Mouse (Mus musculus) liver, adult 2 months (tissue): ENCODE data around the gene Cmklr1. TPM values are rescaled to one million over a fixed set of nuclear protein-coding genes. Genes with fewer than 3 reads are reported as not detected.

Source experiments
- DNase-seq: peaks from one replicate; pipeline ENCODE4 v3.0.0-alpha.2; 2011; ENCODE audit warnings: low read depth, low spot score; ENCODE audit errors: extremely low read depth
- H3K27ac ChIP-seq: fragments of 200-500 bp; replicated peaks from 2 replicates; pipeline ENCODE4 v1.5.1; 2012; ENCODE audit warnings: low read depth, mild to moderate bottlenecking, control low read depth, inconsistent platforms, low read length; ENCODE audit not compliant: insufficient read depth
- H3K27me3 ChIP-seq: fragments of 200-500 bp; 2 replicates; pipeline ENCODE4 v1.6.1; 2012; ENCODE audit warnings: mild to moderate bottlenecking, moderate library complexity, low read length, inconsistent platforms; ENCODE audit not compliant: control insufficient read depth, insufficient read depth
- H3K36me3 ChIP-seq: fragments of 200-500 bp; 2 replicates; pipeline ENCODE4 v1.6.1; 2012; ENCODE audit warnings: low read length, inconsistent platforms; ENCODE audit not compliant: control insufficient read depth, insufficient read depth
- H3K4me1 ChIP-seq: fragments of 200-500 bp; 2 replicates; pipeline ENCODE4 v1.6.1; 2011; ENCODE audit warnings: low read length; ENCODE audit not compliant: control insufficient read depth, insufficient read depth
- H3K4me3 ChIP-seq: fragments of 200-500 bp; 2 replicates; pipeline ENCODE4 v1.5.1; 2011; ENCODE audit warnings: low read depth, mild to moderate bottlenecking, control low read depth, low read length, moderate library complexity; ENCODE audit not compliant: insufficient read depth
- H3K79me2 ChIP-seq: fragments of 200-500 bp; 2 replicates; pipeline ENCODE4 v1.6.1; 2012; ENCODE audit warnings: inconsistent platforms, mild to moderate bottlenecking, low read length, moderate library complexity; ENCODE audit not compliant: control insufficient read depth, insufficient read depth
- H3K9ac ChIP-seq: fragments of 200-500 bp; 2 replicates; pipeline ENCODE4 v1.6.1; 2012; ENCODE audit warnings: low read depth, mild to moderate bottlenecking, control low read depth, inconsistent platforms, low read length
- CTCF ChIP-seq: fragments of 200-500 bp; IDR thresholded peaks from 2 replicates; pipeline ENCODE4 v1.5.1; 2011; ENCODE audit warnings: low read depth, low read length, control low read depth
- POLR2A ChIP-seq: fragments of 200-500 bp; IDR thresholded peaks from 2 replicates; pipeline ENCODE4 v1.6.1; 2011; ENCODE audit warnings: low read length, control low read depth; ENCODE audit not compliant: insufficient read depth; ENCODE audit errors: extremely low read depth
- WGBS: fragments of 180-500 bp; shearing (Covaris S2); methylation state at CpG from one replicate; pipeline ENCODE4 v1.1.7; 2018; 5-methylcytosine and 5-hydroxymethylcytosine counted together
- polyA plus RNA-seq: library from polyadenylated mRNA; depleted of rRNA; stranded (reverse); fragments of >200 nt; gene quantifications from 2 replicates; pipeline ENCODE4 v1.2.3, GENCODE M21; 2012
- total RNA-seq: library from RNA; depleted of rRNA; stranded (reverse); fragments of >200 nt; gene quantifications from 2 replicates; pipeline ENCODE4 v1.2.3, GENCODE M21; 2014

Gene Cmklr1
- total and polyA plus RNA-seq, 2 experiments, result 1.8 to 4.6 TPM

DNA sequence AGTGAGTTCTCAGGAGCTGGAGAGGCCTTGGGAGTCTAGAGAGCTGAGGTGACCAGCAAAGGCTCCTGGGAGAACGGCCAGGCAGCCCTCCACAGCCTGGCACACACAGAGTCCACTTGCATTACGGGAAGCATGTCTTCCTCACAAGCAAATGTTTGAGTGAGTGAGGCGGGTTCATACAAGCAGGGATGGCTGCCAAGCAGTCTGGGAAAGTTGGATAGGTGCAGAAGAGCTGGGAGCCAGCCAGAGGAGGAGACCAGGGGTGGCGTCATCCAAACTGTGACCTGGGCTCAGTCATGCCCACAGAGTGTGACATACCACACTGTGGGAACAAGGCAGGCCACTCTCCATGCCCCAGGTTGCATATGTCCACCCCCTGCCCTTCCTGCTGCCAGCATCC, 25.2 kb downstream of the Cmklr1 start:
- Histone ChIP-seq H3K27ac (no peak overlapping the region), H3K4me3 (no peak overlapping the region), H3K4me1 (no peaks in the 10 kb centered on the region), H3K79me2 (no peaks in the 10 kb centered on the region), H3K27me3 (no peaks in the 10 kb centered on the region), H3K36me3 (no peaks in the 10 kb centered on the region), H3K9ac (no peak overlapping the region)
- TF ChIP-seq CTCF, result no peak
- no peak for TF ChIP-seq POLR2A
- no peak for DNase-seq
- 44% methylated on average over 4 of the region's 4 CpGs for WGBS

DNA sequence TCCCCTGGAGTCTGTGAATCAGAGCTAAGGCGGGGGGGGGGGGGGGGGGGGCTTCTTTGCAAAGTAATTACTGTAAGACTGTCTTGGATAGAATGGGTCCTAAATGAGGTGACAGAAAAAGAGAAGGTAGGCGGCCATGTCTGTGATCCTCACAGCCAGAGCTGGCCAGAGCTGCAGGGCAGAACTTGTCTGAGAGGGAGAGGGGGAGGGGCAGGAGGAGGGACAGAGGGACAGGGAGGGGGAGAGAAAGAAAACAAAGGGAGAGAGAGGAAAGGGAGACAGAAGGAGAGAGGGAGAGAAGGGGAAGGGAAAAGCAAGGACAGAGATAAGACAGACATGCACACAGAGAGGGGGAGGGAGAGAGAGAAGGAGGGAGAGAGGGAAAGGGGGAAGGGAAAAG, 27.2 kb downstream of the Cmklr1 start:
- no peaks in the 10 kb centered on the region for H3K27me3 ChIP-seq
- H3K4me3 ChIP-seq, result no peak overlapping the region
- H3K27ac ChIP-seq, result no peak overlapping the region
- H3K79me2 ChIP-seq, result no peaks in the 10 kb centered on the region
- WGBS, result 33% methylated on average over 2 of the region's 2 CpGs
- H3K36me3 ChIP-seq, result no peaks in the 10 kb centered on the region
- H3K4me1 ChIP-seq, result no peaks in the 10 kb centered on the region
- DNase-seq, result no peak
- no peak overlapping the region for H3K9ac ChIP-seq
- TF ChIP-seq CTCF, result no peak

DNA sequence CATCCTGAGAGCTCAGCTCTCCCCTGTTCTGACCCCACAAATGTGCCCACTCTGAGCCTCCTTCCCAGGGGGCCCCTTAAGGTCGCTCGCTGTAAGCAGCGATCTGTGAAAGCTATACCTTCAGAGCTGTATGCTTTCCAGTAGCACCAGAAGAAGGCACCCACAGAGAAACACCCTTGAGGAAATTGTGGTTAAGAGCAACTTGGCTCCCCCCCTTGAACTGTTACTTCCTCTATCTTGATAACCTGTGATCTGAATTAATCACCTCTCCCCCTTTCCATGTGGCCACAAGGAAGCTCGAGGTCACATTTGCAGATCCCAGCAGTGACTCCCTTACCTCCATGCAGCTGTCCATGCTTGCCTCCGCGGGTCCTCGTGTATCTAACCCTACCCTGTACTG, 29.2 kb downstream of the Cmklr1 start:
- H3K4me3 ChIP-seq, result no peak overlapping the region
- no peak overlapping the region for H3K27ac ChIP-seq
- no peak overlapping the region for H3K9ac ChIP-seq
- TF ChIP-seq CTCF, result no peak
- H3K4me1 ChIP-seq, result no peaks in the 10 kb centered on the region
- no peaks in the 10 kb centered on the region for H3K36me3 ChIP-seq
- no peaks in the 10 kb centered on the region for H3K27me3 ChIP-seq
- no peak for DNase-seq
- 62% methylated on average over 7 of the region's 7 CpGs for WGBS
- H3K79me2 ChIP-seq, result no peaks in the 10 kb centered on the region

DNA sequence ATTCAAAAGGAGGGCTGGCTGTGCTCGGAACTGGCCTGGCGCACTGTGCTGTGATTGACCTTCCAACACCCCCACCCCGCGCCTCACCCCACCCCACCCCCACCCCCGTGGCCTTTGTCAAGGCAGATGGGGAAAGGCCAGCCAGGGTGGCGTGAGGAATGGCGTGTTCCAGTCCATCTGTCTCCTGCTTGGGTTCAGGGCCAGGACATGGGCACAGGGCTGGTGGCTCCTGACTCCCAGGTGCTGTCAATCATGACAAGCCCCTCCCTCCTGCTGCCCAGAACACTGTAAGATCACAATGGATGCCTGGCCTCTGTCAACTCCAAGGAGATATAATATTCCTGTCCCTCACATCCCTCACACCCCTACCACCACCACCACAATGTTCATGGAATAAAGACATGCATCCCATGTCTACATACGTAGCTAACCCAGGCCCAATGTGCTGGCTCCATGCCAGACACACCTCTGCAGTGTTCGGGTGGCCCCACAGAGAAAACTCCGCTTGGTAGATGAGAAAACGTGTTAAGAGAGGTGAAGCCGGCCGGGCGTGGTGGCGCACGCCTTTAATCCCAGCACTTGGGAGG, 30.0 kb downstream of the Cmklr1 start:
- no peaks in the 10 kb centered on the region for H3K36me3 ChIP-seq
- DNase-seq, result no peak
- no peak for TF ChIP-seq POLR2A
- TF ChIP-seq CTCF, result no peak
- H3K4me1 ChIP-seq, result no peaks in the 10 kb centered on the region
- no peak overlapping the region for H3K4me3 ChIP-seq
- H3K79me2 ChIP-seq, result no peaks in the 10 kb centered on the region
- 68% methylated on average over 16 of the region's 16 CpGs for WGBS
- H3K27ac ChIP-seq, result no peak overlapping the region
- no peak overlapping the region for H3K9ac ChIP-seq
- H3K27me3 ChIP-seq, result no peaks in the 10 kb centered on the region

DNA sequence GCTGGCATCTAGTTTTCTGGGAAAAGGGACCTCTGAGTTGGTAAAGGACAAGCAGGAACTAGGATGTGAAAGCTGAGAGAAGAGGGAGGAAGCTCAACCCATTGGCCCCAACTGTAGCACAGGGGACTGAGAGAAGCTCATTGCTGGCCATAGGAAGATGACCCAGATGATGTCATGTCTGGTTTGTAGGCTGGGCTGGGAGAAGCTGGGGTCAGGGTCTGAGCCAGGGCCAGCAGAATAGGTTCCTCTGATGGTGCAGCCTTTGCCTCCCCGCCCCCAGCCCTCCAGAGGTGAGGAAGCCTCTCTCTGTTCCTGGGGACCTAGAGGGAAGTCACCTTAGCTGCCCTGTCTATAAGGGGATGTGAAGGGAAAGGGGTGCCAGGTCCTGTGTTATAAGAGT, 31.1 kb downstream of the Cmklr1 start:
- no peaks in the 10 kb centered on the region for H3K36me3 ChIP-seq
- H3K4me1 ChIP-seq, result no peaks in the 10 kb centered on the region
- no peak overlapping the region for H3K27ac ChIP-seq
- 47% methylated on average over 1 of the region's 1 CpGs for WGBS
- no peak for DNase-seq
- TF ChIP-seq CTCF (no peak), POLR2A (no peak)
- no peak overlapping the region for H3K4me3 ChIP-seq
- H3K27me3 ChIP-seq, result no peaks in the 10 kb centered on the region
- H3K79me2 ChIP-seq, result no peaks in the 10 kb centered on the region
- H3K9ac ChIP-seq, result no peak overlapping the region

DNA sequence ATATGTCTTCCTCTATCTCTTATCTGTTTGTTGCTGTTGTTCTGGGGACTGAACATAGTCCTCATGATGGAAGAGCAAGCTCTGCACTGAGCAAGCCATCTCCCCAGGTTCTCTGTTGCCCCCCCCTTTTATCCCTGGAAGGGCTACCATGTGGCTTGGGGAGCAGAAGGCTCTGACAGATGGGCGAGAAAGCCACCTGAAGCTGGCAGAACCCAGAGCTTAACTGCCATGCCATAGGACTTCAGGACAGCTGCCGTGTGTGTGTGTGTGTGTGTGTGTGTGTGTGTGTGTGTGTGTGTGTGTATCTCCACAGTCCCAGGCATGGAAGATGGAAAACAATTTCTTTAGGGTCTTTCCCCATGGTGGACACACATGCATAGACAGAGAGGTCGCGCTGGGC, 31.5 kb downstream of the Cmklr1 start:
- no peak overlapping the region for H3K9ac ChIP-seq
- 91% methylated on average over 4 of the region's 4 CpGs for WGBS

More for the DNA sequence above, 31.5 kb downstream of the Cmklr1 start:
- Histone ChIP-seq H3K36me3 (no peaks in the 10 kb centered on the region), H3K27ac (no peak overlapping the region), H3K79me2 (no peaks in the 10 kb centered on the region), H3K27me3 (no peaks in the 10 kb centered on the region), H3K4me1 (no peaks in the 10 kb centered on the region), H3K4me3 (no peak overlapping the region)
- TF ChIP-seq POLR2A, result no peak
- no peak for TF ChIP-seq CTCF
- no peak for DNase-seq
